Mouse (Mus musculus) midbrain, embryonic 11.5 days (tissue): ENCODE measurements around the gene Dnajb14. TPM values are rescaled to one million over a fixed set of nuclear protein-coding genes. Genes with fewer than 3 reads are reported as not detected.
"Not testable (repeated sequence)": the region's sequence is repeated elsewhere in the genome, so short reads cannot be mapped to it uniquely, and the experiment has no call there.

Experiments
- ATAC-seq: fragments of 200-750 bp; cut with Nextera tagmentation; 2 replicates; pipeline ENCODE4 v1.8.0; 2017; ENCODE audit warnings: moderate TSS enrichment, moderate library complexity; ENCODE audit not compliant: low FRiP score
- DNase-seq: peaks from one replicate; pipeline ENCODE4 v3.0.0; 2015; ENCODE audit warnings: low spot score; ENCODE audit errors: missing footprints
- H3K27ac ChIP-seq: fragments of 300-500 bp; sonication (generic); 2 replicates; pipeline ENCODE4 v1.5.1; 2014; ENCODE audit warnings: low read depth, low read length
- H3K27me3 ChIP-seq: fragments of 300-500 bp; sonication (generic); 2 replicates; pipeline ENCODE4 v1.6.1; 2014; ENCODE audit warnings: mild to moderate bottlenecking, low read length, moderate library complexity, mixed read lengths; ENCODE audit not compliant: control insufficient read depth, insufficient read depth
- H3K36me3 ChIP-seq: fragments of 300-500 bp; sonication (generic); 2 replicates; pipeline ENCODE4 v1.6.1; 2014; ENCODE audit warnings: mild to moderate bottlenecking, low read length, moderate library complexity, mixed read lengths; ENCODE audit not compliant: control insufficient read depth, insufficient read depth
- H3K4me1 ChIP-seq: fragments of 300-500 bp; sonication (generic); 2 replicates; pipeline ENCODE4 v1.6.1; 2014; ENCODE audit warnings: low read length; ENCODE audit not compliant: control insufficient read depth, insufficient read depth
- H3K4me2 ChIP-seq: fragments of 300-500 bp; sonication (generic); 2 replicates; pipeline ENCODE4 v1.6.1; 2014; ENCODE audit warnings: mild to moderate bottlenecking, moderate library complexity
- H3K4me3 ChIP-seq: fragments of 300-500 bp; sonication (generic); 2 replicates; pipeline ENCODE4 v1.5.1; 2014; ENCODE audit warnings: low read depth, low read length
- H3K9ac ChIP-seq: fragments of 300-500 bp; sonication (generic); 2 replicates; pipeline ENCODE4 v1.6.1; 2014; ENCODE audit warnings: low read length
- H3K9me3 ChIP-seq: fragments of 300-500 bp; sonication (generic); 2 replicates; pipeline ENCODE4 v1.6.1; 2016; ENCODE audit warnings: low read length; ENCODE audit not compliant: control insufficient read depth
- WGBS: fragments of 180-500 bp; shearing (Covaris S2); extraction: QIAGEN DNeasy Blood & Tissue Kit; methylation state at CpG from one replicate; pipeline ENCODE4 v1.1.7; 2014; 5-methylcytosine and 5-hydroxymethylcytosine counted together
- polyA plus RNA-seq: library from polyadenylated mRNA; unstranded; fragments of >200 nt; fragmentation: Nextera tagmentation; extraction: Ambion mirVana; gene quantifications from 2 replicates; pipeline ENCODE4 v1.2.1, GENCODE M21; 2014

Gene Dnajb14
- polyA plus RNA-seq, 1 experiment from 2014 or later: 9.9 TPM

GRCm38 (mm10) chr3:137838160-137838559, 29.3 kb upstream of the Dnajb14 start:
- Histone ChIP-seq H3K9me3 (no peaks in the 10 kb centered on the region), H3K4me1 (no peaks in the 10 kb centered on the region), H3K27ac (no peak overlapping the region), H3K36me3 (no peaks in the 10 kb centered on the region), H3K4me2 (no peak overlapping the region), H3K27me3 (no peaks in the 10 kb centered on the region), H3K4me3 (no peak overlapping the region), H3K9ac (no peak overlapping the region)
- DNase-seq: no peak
- no peak for ATAC-seq

- DNase-seq: no peak
- Histone ChIP-seq H3K27ac (no peak overlapping the region), H3K36me3 (no peaks in the 10 kb centered on the region), H3K27me3 (no peaks in the 10 kb centered on the region), H3K4me1 (peaks cover under 1% of the 10 kb centered on the region; the same call in 1 of the 2 replicates), H3K9ac (no peak overlapping the region), H3K9me3 (no peaks in the 10 kb centered on the region), H3K4me2 (no peak overlapping the region), H3K4me3 (no peak overlapping the region)
- 90% methylated on average over 1 of the region's 1 CpGs for WGBS
- no peak for ATAC-seq
These were observed 24.5 kb upstream of the Dnajb14 start for GRCm38 (mm10) chr3:137842944-137843343.

GRCm38 (mm10) chr3:137844263-137844662, 23.2 kb upstream of the Dnajb14 start:
- no peaks in the 10 kb centered on the region for H3K9me3 ChIP-seq
- H3K36me3 ChIP-seq: no peaks in the 10 kb centered on the region
- H3K9ac ChIP-seq: no peak overlapping the region
- ATAC-seq: no peak
- peaks cover 2% of the 10 kb centered on the region; the same call in 1 of the 2 replicates for H3K4me1 ChIP-seq
- H3K4me2 ChIP-seq: no peak overlapping the region
- H3K4me3 ChIP-seq: no peak overlapping the region
- H3K27me3 ChIP-seq: no peaks in the 10 kb centered on the region
- no peak for DNase-seq
- no peak overlapping the region for H3K27ac ChIP-seq
- WGBS: 86% methylated on average over 3 of the region's 3 CpGs

- Histone ChIP-seq H3K36me3 (no peaks in the 10 kb centered on the region), H3K27me3 (no peaks in the 10 kb centered on the region), H3K9me3 (no peaks in the 10 kb centered on the region), H3K27ac (no peak overlapping the region), H3K4me3 (no peak overlapping the region), H3K4me2 (no peak overlapping the region), H3K4me1 (peaks cover 2% of the 10 kb centered on the region; the same call in 1 of the 2 replicates), H3K9ac (no peak overlapping the region)
- DNase-seq (no peak), ATAC-seq (no peak)
- WGBS: 83% methylated on average over 4 of the region's 5 CpGs
These were observed 20.9 kb upstream of the Dnajb14 start for GRCm38 (mm10) chr3:137846552-137846951.

GRCm38 (mm10) chr3:137848354-137848753, 19.1 kb upstream of the Dnajb14 start:
- no peak overlapping the region for H3K4me3 ChIP-seq
- H3K27me3 ChIP-seq: no peaks in the 10 kb centered on the region
- H3K4me2 ChIP-seq: no peak overlapping the region
- H3K4me1 ChIP-seq: peaks cover 2% of the 10 kb centered on the region; the same call in 1 of the 2 replicates
- DNase-seq (no peak), ATAC-seq (no peak)
- no peak overlapping the region for H3K9ac ChIP-seq
- H3K9me3 ChIP-seq: no peaks in the 10 kb centered on the region
- WGBS: 92% methylated on average over 9 of the region's 9 CpGs
- no peak overlapping the region for H3K27ac ChIP-seq
- no peaks in the 10 kb centered on the region for H3K36me3 ChIP-seq

- Histone ChIP-seq H3K27ac (no peak overlapping the region), H3K4me2 (no peak overlapping the region), H3K4me3 (no peak overlapping the region), H3K9ac (no peak overlapping the region), H3K36me3 (no peaks in the 10 kb centered on the region), H3K27me3 (no peaks in the 10 kb centered on the region), H3K4me1 (peaks cover 2% of the 10 kb centered on the region; the same call in 1 of the 2 replicates), H3K9me3 (no peaks in the 10 kb centered on the region)
- DNase-seq (no peak), ATAC-seq (no peak)
- 88% methylated on average over 5 of the region's 5 CpGs for WGBS
These were observed 17.8 kb upstream of the Dnajb14 start for GRCm38 (mm10) chr3:137849697-137850096.

GRCm38 (mm10) chr3:137851196-137851595, 16.3 kb upstream of the Dnajb14 start:
- Histone ChIP-seq H3K4me3 (no peak overlapping the region), H3K36me3 (no peaks in the 10 kb centered on the region), H3K9ac (no peak overlapping the region), H3K27ac (no peak overlapping the region), H3K27me3 (no peaks in the 10 kb centered on the region), H3K4me2 (no peak overlapping the region), H3K9me3 (no peaks in the 10 kb centered on the region), H3K4me1 (peaks cover 2% of the 10 kb centered on the region; the same call in 1 of the 2 replicates)
- WGBS: 92% methylated on average over 2 of the region's 2 CpGs
- ATAC-seq (no peak), DNase-seq (no peak)

GRCm38 (mm10) chr3:137853011-137853410, 14.5 kb upstream of the Dnajb14 start:
- WGBS: 92% methylated on average over 1 of the region's 1 CpGs
- H3K27me3 ChIP-seq, H3K27ac ChIP-seq, ATAC-seq, H3K36me3 ChIP-seq, H3K9me3 ChIP-seq, H3K9ac ChIP-seq, H3K4me1 ChIP-seq, H3K4me3 ChIP-seq, DNase-seq, H3K4me2 ChIP-seq: not testable (repeated sequence)

- Histone ChIP-seq H3K9me3 (no peaks in the 10 kb centered on the region), H3K4me1 (no peaks in the 10 kb centered on the region), H3K27me3 (no peaks in the 10 kb centered on the region), H3K27ac (no peak overlapping the region), H3K4me2 (no peak overlapping the region), H3K36me3 (no peaks in the 10 kb centered on the region), H3K9ac (no peak overlapping the region), H3K4me3 (no peak overlapping the region)
- 82% methylated on average over 3 of the region's 3 CpGs for WGBS
- ATAC-seq (no peak), DNase-seq (no peak)
These were observed 12.1 kb upstream of the Dnajb14 start for GRCm38 (mm10) chr3:137855328-137855727.

- 86% methylated on average over 7 of the region's 7 CpGs for WGBS
- no peaks in the 10 kb centered on the region for H3K27me3 ChIP-seq
- H3K4me1 ChIP-seq: no peaks in the 10 kb centered on the region
- no peaks in the 10 kb centered on the region for H3K36me3 ChIP-seq
- H3K9ac ChIP-seq: no peak overlapping the region
- H3K4me2 ChIP-seq: no peak overlapping the region
- DNase-seq (no peak), ATAC-seq (no peak)
- no peak overlapping the region for H3K4me3 ChIP-seq
- no peak overlapping the region for H3K27ac ChIP-seq
- no peaks in the 10 kb centered on the region for H3K9me3 ChIP-seq
These were observed 11.4 kb upstream of the Dnajb14 start for GRCm38 (mm10) chr3:137856061-137856460.
